In the genomic region with DNA sequence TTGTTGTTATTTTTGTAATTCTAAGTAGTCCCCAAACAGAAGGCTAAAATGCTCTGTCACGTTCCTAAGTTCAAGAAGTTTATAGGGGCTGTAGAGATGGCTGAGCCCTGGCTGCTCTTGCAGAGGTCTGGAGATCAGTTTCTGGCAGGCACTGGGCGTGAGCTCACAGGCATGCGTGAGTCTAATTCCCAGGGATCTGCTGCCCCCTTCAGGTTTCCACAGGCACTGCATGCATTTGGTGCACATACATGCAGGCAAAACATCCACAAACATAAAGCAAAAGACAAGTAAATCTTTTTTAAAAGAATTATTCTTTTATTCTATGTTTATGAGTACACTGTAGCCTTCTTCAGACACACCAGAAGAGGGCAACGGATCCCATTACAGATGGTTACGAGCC, we compare ENCODE assay signal across 8 mouse cellular contexts. TPM values are rescaled to one million over a fixed set of nuclear protein-coding genes. Genes with fewer than 3 reads are reported as not detected.
DNase-seq lines count a peak whose midpoint lies in the region; ATAC-seq and TF ChIP-seq lines count a peak whose summit lies in the region.

No protein-coding gene starts in this region.

- no peak overlapping the region for H3K4me2 ChIP-seq in hindbrain, embryonic 11.5 days (replicated peaks; ENCODE audit: low read depth, low read length)
- H3K4me2 ChIP-seq in hindbrain, embryonic 14.5 days (replicated peaks) = no peak overlapping the region

- H3K9ac ChIP-seq in hindbrain, embryonic 11.5 days (ENCODE audit: low read depth, low read length) = no peak overlapping the region
- no peak overlapping the region for H3K9ac ChIP-seq in hindbrain, embryonic 14.5 days
- H3K9ac ChIP-seq in ES-Bruce4 (ENCODE audit: low read depth, poor library complexity, severe bottlenecking) = no peak overlapping the region

- TF ChIP-seq POLR2A in ES-Bruce4 (IDR thresholded peaks at IDR 0.05; ENCODE audit: insufficient read depth, low read length) = no peak

- peak; percentile 74 for DNase-seq in hindbrain, embryonic 11.5 days (ENCODE audit: low spot score)
- DNase-seq in hindbrain, embryonic 14.5 days (ENCODE audit: low spot score) = no peak
- peak; percentile 75 for DNase-seq in 416B (ENCODE audit: low read depth)
- DNase-seq in embryo, embryonic 10.5 days (ENCODE audit: low spot score) = peak; percentile 65
- no peak for DNase-seq in right cerebral cortex, postnatal 36 days (ENCODE audit: low spot score in 2 of 2)

- no peak overlapping the region for H3K4me3 ChIP-seq in hindbrain, embryonic 11.5 days (ENCODE audit: low read depth, low read length)
- H3K4me3 ChIP-seq in hindbrain, embryonic 14.5 days (replicated peaks; ENCODE audit: low read length) = no peak overlapping the region
- H3K4me3 ChIP-seq in ES-Bruce4 (ENCODE audit: low read depth, low read length) = no peak overlapping the region

- peak; percentile 80 for TF ChIP-seq CTCF in ES-Bruce4 (IDR thresholded peaks at IDR 0.05; ENCODE audit: low read depth, low read length)

- H3K4me1 ChIP-seq in hindbrain, embryonic 11.5 days (replicated peaks; ENCODE audit: control insufficient read depth, insufficient read depth, low read length) = peaks cover under 1% of the 10 kb centered on the region; the same call in 1 of the 2 replicates
- no peaks in the 10 kb centered on the region for H3K4me1 ChIP-seq in hindbrain, embryonic 14.5 days (replicated peaks; ENCODE audit: control insufficient read depth, insufficient read depth, low read length)
- peaks cover 2% of the 10 kb centered on the region for H3K4me1 ChIP-seq in ES-Bruce4 (ENCODE audit: control insufficient read depth, insufficient read depth, low read length)

- H3K36me3 ChIP-seq in hindbrain, embryonic 11.5 days (ENCODE audit: control insufficient read depth, insufficient read depth, low read length) = no peaks in the 10 kb centered on the region
- H3K36me3 ChIP-seq in hindbrain, embryonic 14.5 days (replicated peaks; ENCODE audit: control insufficient read depth, insufficient read depth) = no peaks in the 10 kb centered on the region
- H3K36me3 ChIP-seq in ES-Bruce4 (ENCODE audit: control insufficient read depth, insufficient read depth, low read length, poor library complexity, severe bottlenecking) = peaks cover 42% of the 10 kb centered on the region

- peaks cover 9% of the 10 kb centered on the region for H3K27me3 ChIP-seq in hindbrain, embryonic 11.5 days (ENCODE audit: control insufficient read depth, insufficient read depth, low read length)
- peaks cover 12% of the 10 kb centered on the region for H3K27me3 ChIP-seq in hindbrain, embryonic 14.5 days (ENCODE audit: control insufficient read depth, insufficient read depth, low read length)
- H3K27me3 ChIP-seq in ES-Bruce4 (ENCODE audit: control insufficient read depth, insufficient read depth, low read length, poor library complexity, severe bottlenecking) = no peaks in the 10 kb centered on the region

- TF ChIP-seq EP300 in ES-Bruce4 (IDR thresholded peaks at IDR 0.05; ENCODE audit: insufficient read depth, low read depth, low read length) = no peak

- no peaks in the 10 kb centered on the region for H3K9me3 ChIP-seq in hindbrain, embryonic 11.5 days (ENCODE audit: control insufficient read depth, low read length)
- no peaks in the 10 kb centered on the region for H3K9me3 ChIP-seq in hindbrain, embryonic 14.5 days (ENCODE audit: control insufficient read depth, low read length)
- H3K9me3 ChIP-seq in ES-Bruce4 (replicated peaks; ENCODE audit: control insufficient read depth, insufficient read depth, low read length, poor library complexity, severe bottlenecking) = no peaks in the 10 kb centered on the region

- 48% methylated on average over 5 of the region's 5 CpGs for WGBS in hindbrain, embryonic 11.5 days
- WGBS in hindbrain, embryonic 14.5 days = 49% methylated on average over 5 of the region's 5 CpGs

- ATAC-seq in hindbrain, embryonic 11.5 days (ENCODE audit: low FRiP score) = no peak
- ATAC-seq in hindbrain, embryonic 14.5 days (ENCODE audit: low FRiP score) = no peak
- peak; percentile 73; the same call in 1 of the 2 replicates for ATAC-seq in monocyte, adult 5-6 weeks (replicated peaks; ENCODE audit: insufficient number of reproducible peaks, low FRiP score, low TSS enrichment, poor library complexity, severe bottlenecking)
- no peak for ATAC-seq in activated CD4-positive, CD25-positive, alpha-beta regulatory T cell, adult 4 months

- H3K27ac ChIP-seq in hindbrain, embryonic 11.5 days (ENCODE audit: low read depth, low read length) = no peak overlapping the region
- H3K27ac ChIP-seq in hindbrain, embryonic 14.5 days = no peak overlapping the region
- H3K27ac ChIP-seq in ES-Bruce4 (ENCODE audit: insufficient read depth, low read length) = no peak overlapping the region

RNA-seq across cellular contexts. Expression of a gene that starts 14.3 kb away (rescaled TPM):
- polyA plus RNA-seq in hindbrain, embryonic 11.5 days (2014; fragmentation: Nextera tagmentation; extraction: Ambion mirVana) = 3.3 and 4.5 TPM in 2 replicates
- polyA plus RNA-seq in hindbrain, embryonic 14.5 days (2014; fragmentation: Nextera tagmentation; extraction: Ambion mirVana) = 0.54 and 0.83 TPM in 2 replicates
- 27.5 and 30.9 TPM in 2 replicates for polyA plus RNA-seq in ES-Bruce4 (2011; ENCODE audit: insufficient read depth, insufficient read length, low read depth, missing spikeins)
- total RNA-seq in monocyte, adult 5-6 weeks (2017) = not detected in 3 replicates
- polyA plus RNA-seq in activated CD4-positive, CD25-positive, alpha-beta regulatory T cell, adult 4 months (2017; shearing (Covaris generic)) = under 1 TPM in 1 of 2 experiments, not detected in 1; 0.24 TPM

RNA-seq across cellular contexts. Expression of a gene that starts 14.9 kb away (rescaled TPM):
- polyA plus RNA-seq in hindbrain, embryonic 11.5 days (2014; fragmentation: Nextera tagmentation; extraction: Ambion mirVana) = 18.6 and 25.8 TPM in 2 replicates
- 1.8 and 2.4 TPM in 2 replicates for polyA plus RNA-seq in hindbrain, embryonic 14.5 days (2014; fragmentation: Nextera tagmentation; extraction: Ambion mirVana)
- polyA plus RNA-seq in ES-Bruce4 (2011; ENCODE audit: insufficient read depth, insufficient read length, low read depth, missing spikeins) = 5.8 and 9.4 TPM in 2 replicates
- not detected in 3 replicates for total RNA-seq in monocyte, adult 5-6 weeks (2017)
- polyA plus RNA-seq in activated CD4-positive, CD25-positive, alpha-beta regulatory T cell, adult 4 months (2017; shearing (Covaris generic)) = not detected

RNA-seq across cellular contexts. Expression of a gene that starts 21.0 kb away (rescaled TPM):
- polyA plus RNA-seq in hindbrain, embryonic 11.5 days (2014; fragmentation: Nextera tagmentation; extraction: Ambion mirVana) = not detected in 2 replicates
- polyA plus RNA-seq in hindbrain, embryonic 14.5 days (2014; fragmentation: Nextera tagmentation; extraction: Ambion mirVana) = 0.48 TPM in 1 of 2 replicates, not detected in the other
- polyA plus RNA-seq in ES-Bruce4 (2011; ENCODE audit: insufficient read depth, insufficient read length, low read depth, missing spikeins) = 0.58 TPM in 1 of 2 replicates, not detected in the other
- total RNA-seq in monocyte, adult 5-6 weeks (2017) = not detected in 3 replicates
- polyA plus RNA-seq in activated CD4-positive, CD25-positive, alpha-beta regulatory T cell, adult 4 months (2017; shearing (Covaris generic)) = not detected

RNA-seq across cellular contexts. Expression of a gene that starts 27.1 kb away (rescaled TPM):
- 165 and 169 TPM in 2 replicates for polyA plus RNA-seq in hindbrain, embryonic 11.5 days (2014; fragmentation: Nextera tagmentation; extraction: Ambion mirVana)
- 690 and 752 TPM in 2 replicates for polyA plus RNA-seq in hindbrain, embryonic 14.5 days (2014; fragmentation: Nextera tagmentation; extraction: Ambion mirVana)
- 70.6 and 78.2 TPM in 2 replicates for polyA plus RNA-seq in ES-Bruce4 (2011; ENCODE audit: insufficient read depth, insufficient read length, low read depth, missing spikeins)
- 0.68 TPM in 1 of 3 replicates, not detected in the others for total RNA-seq in monocyte, adult 5-6 weeks (2017)
- polyA plus RNA-seq in activated CD4-positive, CD25-positive, alpha-beta regulatory T cell, adult 4 months (2017; shearing (Covaris generic)) = 1 to 10 TPM; 3.0 to 4.3 TPM

RNA-seq across cellular contexts. Expression of a gene that starts 50.9 kb away (rescaled TPM):
- polyA plus RNA-seq in hindbrain, embryonic 11.5 days (2014; fragmentation: Nextera tagmentation; extraction: Ambion mirVana) = 1.5 and 1.8 TPM in 2 replicates
- polyA plus RNA-seq in hindbrain, embryonic 14.5 days (2014; fragmentation: Nextera tagmentation; extraction: Ambion mirVana) = 1.8 and 2.9 TPM in 2 replicates
- 4.1 TPM in 2 replicates for polyA plus RNA-seq in ES-Bruce4 (2011; ENCODE audit: insufficient read depth, insufficient read length, low read depth, missing spikeins)
- 25.9 to 48.3 TPM (median 34.1 TPM) in 3 replicates for total RNA-seq in monocyte, adult 5-6 weeks (2017)
- polyA plus RNA-seq in activated CD4-positive, CD25-positive, alpha-beta regulatory T cell, adult 4 months (2017; shearing (Covaris generic)) = 10 to 100 TPM; 36.5 to 41.2 TPM

Comparison
In these comparisons a context has a peak if more than half of its experiments do, and no peak if none do; other contexts are left out.
1. DNase-seq: peak in hindbrain, embryonic 11.5 days (single experiment), 416B (single experiment) and embryo, embryonic 10.5 days (single experiment); none in hindbrain, embryonic 14.5 days (single experiment) and right cerebral cortex, postnatal 36 days (0 of 2).